Mouse (Mus musculus) erythroid progenitor cell, adult 5-6 weeks (primary cell): ENCODE results near the gene Snapin. TPM values are rescaled to one million over a fixed set of nuclear protein-coding genes. Genes with fewer than 3 reads are reported as not detected.

Source experiments
- ATAC-seq: replicated peaks from 2 replicates; pipeline ENCODE4 v1.8.0; 2016; ENCODE audit warnings: moderate number of reproducible peaks, mild to moderate bottlenecking, moderate TSS enrichment, inconsistent platforms; ENCODE audit not compliant: poor library complexity, low FRiP score, severe bottlenecking
- total RNA-seq, 2 experiments: library from RNA; stranded (forward) in 1 of 2; stranded (reverse) in 1 of 2; fragments of 150-400 nt in 1 of 2; fragments of 186-747, 209-891 nt in 1 of 2; gene quantifications; 2 replicates each; pipeline versions ENCODE4 v1.2.3 to v1.2.4; 2015 to 2017; ENCODE audit warnings: low replicate concordance in 2 of 2

The Snapin gene
- total RNA-seq, 2 experiments from 2014 or later: 11.3 to 16.4 TPM

DNA sequence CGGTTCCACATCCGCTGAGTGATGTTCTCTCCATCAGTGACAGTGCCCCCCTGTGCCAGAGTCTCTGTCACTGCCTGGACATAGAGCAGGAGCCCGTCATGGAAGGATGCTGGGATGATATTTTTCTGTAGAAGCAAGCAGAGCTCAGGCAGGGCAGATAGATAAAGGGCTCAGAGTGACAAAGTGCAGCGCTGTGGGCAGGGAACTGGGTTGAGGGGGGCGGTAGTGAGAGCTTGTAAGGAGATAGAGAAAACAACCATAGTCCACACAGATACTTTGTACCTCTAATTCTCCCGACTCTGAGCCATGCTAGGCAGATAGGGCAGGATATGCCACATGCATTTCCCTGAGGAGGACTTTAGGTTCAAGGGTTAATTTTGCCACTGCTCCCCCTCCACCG, 28.3 kb downstream of the Snapin start:
- ATAC-seq: no peak

DNA sequence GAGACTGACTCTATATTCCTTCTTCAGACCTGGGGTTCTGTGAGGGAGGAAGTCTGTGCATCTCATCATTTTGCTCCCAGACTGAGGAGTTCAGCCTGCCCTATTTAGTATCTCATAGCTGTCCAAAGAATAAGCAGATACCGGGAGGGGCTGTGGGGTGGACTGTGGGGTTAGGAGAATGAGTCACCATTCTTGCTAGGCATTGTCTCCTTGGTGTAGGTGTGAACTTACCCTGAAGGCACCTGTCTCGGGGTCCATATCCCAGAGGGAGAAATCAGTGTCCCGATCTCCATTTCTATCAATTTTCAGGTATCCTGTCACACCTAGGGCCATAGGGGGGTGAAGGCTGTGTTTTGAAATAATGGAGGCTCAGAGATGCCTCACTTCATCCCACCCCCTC, 28.9 kb downstream of the Snapin start:
- no peak for ATAC-seq

DNA sequence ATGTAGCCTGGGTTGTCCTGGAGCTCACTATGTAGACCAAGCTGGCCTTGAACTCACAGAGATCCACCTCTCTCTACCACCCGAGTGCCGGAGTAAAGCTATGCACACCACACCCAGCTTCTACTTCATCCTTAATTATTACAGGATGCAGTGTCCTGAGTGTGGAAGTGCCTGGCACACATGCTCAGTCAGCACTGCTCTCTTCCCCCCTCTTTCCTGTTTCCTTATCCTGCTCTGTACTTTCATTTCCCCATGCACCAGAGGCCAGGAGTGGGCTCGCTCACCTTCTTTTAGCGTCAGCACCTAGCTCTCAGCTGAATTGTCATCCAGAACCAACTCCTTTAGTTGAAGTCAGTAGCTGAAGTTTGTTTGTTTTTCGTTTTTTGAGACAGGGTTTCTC, 30.5 kb downstream of the Snapin start:
- no peak for ATAC-seq

DNA sequence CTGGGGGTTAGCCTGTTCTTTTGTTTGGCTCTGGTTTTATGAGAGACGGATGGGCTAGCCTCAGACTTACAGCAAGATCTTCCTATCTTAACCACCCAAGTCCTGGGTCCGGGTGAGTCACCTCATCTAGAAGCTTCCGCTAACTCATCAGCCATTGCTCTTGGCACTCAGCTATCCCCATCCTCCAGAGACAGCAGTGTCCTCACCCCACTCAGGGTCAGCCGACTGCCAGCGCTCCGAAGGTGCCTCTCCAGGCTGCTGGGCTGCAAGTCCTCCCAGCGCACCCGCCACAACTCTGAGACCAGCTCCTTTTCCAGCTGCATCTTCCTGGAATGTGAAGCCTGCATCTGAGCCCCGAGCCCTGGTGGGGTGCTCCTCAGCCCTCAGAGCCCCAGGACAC, 31.1 kb downstream of the Snapin start:
- ATAC-seq: no peak

DNA sequence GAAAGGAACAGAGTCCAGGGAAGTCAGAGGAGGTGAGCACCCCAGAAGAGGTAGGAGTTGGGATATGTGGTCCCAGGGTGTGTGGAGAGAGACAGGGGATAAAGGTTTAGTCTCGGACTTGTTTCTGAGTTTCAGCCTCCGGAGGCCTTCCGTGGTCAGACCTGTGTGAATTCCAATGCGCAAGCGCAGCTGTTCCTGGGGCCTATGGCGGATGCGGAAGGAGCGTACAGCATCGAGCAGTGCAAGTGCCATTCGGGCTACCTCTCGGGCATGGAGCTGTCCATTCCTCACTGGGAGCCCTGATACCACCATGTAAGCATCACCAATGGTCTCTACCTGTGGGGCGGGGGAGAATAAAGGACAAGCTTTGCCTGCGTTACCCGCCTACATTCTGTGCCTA, 35.9 kb downstream of the Snapin start:
- no peak for ATAC-seq

DNA sequence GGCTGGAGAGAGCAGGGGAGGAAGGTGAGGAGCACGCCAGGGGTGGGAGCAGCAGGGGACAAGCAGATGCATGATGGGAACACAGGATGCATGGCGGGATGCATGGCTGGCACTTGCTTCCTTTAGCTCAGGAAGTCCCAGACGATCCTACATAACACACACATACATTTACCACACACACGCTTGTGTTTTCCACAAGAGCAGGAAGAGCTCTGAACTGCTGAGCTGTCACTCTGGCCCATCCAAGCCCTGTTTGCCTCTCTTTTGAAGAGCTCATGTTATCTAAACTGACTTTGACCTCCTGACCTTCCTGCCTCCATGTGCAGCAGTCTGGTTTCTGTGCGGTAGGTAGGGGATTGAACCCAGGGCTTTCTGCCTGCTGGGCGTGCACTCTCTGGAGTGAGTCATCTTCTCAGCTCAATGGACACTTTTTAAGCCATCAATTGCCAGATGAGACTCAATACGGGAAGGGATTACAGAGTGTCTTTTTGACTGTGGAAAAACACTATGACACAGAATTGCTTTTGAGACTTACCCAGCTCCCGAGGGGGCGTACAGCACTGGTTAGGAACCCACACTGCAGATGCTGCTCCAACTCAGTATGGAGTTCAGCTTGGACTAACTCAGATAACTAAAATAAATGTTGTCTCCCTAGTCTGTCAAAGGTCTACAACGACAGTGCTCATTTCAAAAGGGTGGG, 39.3 kb downstream of the Snapin start:
- ATAC-seq: no peak

DNA sequence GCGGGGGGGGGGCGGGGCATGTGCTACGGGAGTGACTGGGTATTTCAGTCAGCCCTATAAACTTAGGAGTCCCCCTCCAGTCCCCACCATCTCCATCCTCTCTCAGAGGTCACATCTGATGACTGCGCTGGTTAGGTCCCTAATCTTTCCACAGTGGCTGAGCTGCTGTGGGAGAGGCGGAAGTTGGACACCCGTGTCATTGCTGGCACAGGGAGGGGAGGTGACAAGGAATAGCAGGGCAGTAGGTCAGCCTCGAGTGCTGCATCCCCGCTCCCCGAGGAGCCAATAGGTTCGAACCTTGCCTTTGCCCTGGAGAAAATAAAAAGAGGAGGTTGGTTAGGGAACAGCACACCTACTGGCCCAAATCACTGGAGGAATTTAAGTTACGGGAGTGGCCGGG, 40.0 kb downstream of the Snapin start:
- no peak for ATAC-seq

DNA sequence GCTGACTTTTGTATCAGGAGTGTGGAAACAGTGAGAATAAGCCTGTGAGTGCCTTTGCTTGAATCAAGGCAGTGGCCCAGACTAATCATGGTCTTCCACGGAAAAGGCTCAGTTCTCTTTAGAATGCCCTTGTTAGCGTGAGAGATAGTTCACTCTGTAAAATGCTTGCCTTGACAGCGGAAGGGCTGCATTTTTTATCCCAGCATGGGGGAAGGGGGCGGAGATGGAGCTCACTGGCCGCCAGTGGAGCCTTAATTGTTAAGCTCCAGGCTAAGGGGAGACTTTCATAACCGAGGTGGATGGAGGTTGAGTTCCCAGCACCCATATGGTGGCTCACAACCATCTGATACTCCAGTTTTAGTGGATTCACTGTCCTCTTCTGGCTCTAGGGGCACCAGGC, 42.2 kb downstream of the Snapin start:
- no peak for ATAC-seq

DNA sequence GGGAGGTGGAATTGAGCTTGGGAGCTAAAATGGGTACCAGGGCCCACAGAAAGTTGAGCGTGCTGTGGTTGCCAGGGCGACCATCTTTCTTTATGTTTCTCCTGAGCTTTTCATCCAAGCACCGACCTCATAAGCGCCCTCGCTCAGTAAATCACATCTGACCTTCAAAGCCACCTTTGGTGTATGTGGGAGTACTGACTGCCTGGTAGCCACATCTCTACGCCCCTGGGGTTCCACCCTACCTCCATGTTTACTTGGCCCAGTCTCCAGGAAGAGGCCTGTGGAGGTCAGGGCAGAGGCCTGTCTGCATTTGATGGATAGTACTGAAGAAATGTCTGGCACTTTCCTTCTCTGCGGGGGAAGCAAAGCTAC, 43.7 kb downstream of the Snapin start:
- no peak for ATAC-seq

DNA sequence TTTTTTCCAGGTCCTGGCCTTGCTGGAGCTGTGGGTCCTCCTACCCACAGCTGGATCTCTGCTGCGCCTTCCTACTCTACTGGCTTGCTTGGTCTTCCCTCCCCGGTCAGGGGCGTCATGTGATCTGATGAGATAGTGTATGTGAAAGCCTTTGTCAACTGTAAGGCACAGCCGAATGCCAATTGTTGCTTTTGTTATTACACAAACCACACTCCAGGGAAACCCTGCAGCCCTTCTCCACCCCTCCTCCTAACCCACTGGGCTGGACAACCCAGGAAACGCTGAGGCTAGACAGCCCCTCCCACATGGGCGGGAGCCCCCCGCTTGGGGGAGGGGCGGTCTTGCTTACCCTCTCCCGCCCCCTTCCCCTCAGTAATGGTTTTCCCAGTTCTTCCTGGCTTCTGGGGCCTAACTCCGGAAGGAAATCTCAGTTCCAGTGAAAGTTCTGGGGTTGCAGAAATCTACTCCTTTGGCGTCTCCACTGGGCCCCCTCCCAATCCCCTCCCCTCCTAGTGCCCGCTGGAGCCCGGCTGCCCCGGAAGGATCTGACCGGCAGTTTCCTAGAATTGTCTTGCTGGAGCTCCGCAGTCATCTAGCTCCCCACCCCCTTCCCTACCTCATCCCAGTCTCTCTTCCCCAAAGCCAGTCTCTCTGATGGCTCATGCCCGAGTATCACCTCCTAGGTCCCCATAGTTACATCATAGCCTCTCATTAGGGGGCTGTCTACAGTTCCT, 44.3 kb downstream of the Snapin start:
- ATAC-seq: no peak

DNA sequence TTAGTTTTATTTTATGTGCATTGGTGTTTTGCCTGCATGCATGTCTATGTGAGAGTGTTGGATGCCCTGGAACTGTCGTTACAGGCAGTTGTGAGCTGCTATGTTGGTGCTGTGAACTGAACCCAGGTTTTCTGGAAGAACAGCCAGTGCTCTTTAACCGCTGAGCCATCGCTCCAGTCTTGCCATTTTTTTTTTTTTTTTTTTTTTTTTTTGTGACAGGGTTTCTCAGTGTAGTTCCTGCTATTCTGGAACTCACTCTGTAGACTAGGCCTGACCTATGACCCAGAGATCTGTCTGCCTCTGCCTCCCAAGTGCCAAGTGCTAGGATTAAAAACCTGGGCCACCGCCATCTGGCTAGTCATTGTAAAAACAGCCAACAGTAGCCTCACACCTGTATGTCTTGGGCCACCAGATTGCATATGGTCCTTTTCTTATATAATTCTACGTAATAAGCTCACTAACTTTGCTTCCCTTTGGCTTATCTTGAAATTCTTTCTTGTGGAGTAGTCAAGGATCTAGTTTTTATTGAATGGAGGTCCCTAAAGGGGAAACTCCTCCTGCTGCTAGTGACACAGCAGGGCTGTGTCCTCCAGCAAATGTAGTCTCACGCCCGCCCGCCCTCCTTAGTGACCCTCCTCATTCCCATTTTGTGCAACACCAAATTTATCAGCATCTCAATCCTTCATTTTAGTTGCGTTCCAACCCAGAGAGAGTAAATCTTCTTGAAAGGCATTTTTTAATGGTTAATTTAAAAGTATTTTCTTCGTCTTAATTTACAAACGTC, 45.2 kb downstream of the Snapin start:
- ATAC-seq: no peak

DNA sequence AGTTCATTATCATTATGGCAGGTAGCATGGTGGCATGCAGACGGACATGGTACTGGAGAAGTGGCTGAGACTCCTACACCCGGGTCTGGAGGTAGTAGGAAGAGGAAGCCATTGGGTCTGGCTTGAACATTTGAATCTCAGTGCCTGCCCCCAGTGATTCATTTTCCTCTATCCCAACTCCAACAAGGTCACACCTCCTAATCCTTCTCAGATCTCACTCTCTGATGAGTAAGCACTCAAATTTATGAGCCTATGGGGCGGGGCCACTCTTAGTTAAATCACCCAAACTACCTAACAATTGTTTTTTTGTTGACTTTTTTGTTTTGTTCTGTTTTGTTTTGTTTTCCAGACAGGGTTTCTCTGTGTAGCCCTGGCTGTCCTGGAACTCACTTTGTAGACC, 46.9 kb downstream of the Snapin start:
- no peak for ATAC-seq

DNA sequence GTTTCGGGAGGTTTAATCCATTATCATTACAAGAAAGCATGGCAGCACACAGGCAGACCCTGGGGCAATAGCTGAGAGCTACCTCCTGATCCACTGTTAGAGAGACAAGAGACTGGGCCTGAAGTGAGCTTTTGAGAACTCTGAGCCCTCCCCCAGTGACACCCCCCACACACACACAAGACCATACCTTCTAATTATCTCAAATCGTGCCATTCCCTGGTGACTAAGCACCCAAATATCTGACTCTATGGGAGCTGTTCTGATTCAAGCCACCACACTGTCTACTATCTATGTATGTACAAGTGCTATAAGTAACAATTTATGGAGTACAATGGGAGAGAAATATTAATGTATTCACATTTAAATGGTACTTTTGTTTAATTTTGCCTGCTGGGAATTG, 50.1 kb downstream of the Snapin start:
- no peak for ATAC-seq

Other genes starting within 250 kb of the Snapin start
- gene Creb3l4, start 247.5 kb downstream of the Snapin start, total RNA-seq (2015; ENCODE audit: low replicate concordance): not detected in 2 replicates
- not detected in 2 replicates for gene Creb3l4, start 247.5 kb downstream of the Snapin start, total RNA-seq (2017; ENCODE audit: low replicate concordance)
- 2.1 and 5.0 TPM in 2 replicates for gene Slc39a1, start 242.9 kb downstream of the Snapin start, total RNA-seq (2015; ENCODE audit: low replicate concordance)
- gene Slc39a1, start 242.9 kb downstream of the Snapin start, total RNA-seq (2017; ENCODE audit: low replicate concordance): 2.2 and 7.4 TPM in 2 replicates
- gene Crtc2, start 236.9 kb downstream of the Snapin start, total RNA-seq (2015; ENCODE audit: low replicate concordance): 10.8 and 14.3 TPM in 2 replicates
- gene Crtc2, start 236.9 kb downstream of the Snapin start, total RNA-seq (2017; ENCODE audit: low replicate concordance): 5.3 and 16.5 TPM in 2 replicates
- gene Dennd4b, start 225.8 kb downstream of the Snapin start, total RNA-seq (2015; ENCODE audit: low replicate concordance): 13.3 and 40.2 TPM in 2 replicates
- 3.2 and 13.5 TPM in 2 replicates for gene Dennd4b, start 225.8 kb downstream of the Snapin start, total RNA-seq (2017; ENCODE audit: low replicate concordance)
- gene Gatad2b, start 197.9 kb downstream of the Snapin start, total RNA-seq (2015; ENCODE audit: low replicate concordance): 55.8 and 59.8 TPM in 2 replicates
- 47.2 and 47.7 TPM in 2 replicates for gene Gatad2b, start 197.9 kb downstream of the Snapin start, total RNA-seq (2017; ENCODE audit: low replicate concordance)
- gene Slc27a3, start 101.1 kb downstream of the Snapin start, total RNA-seq (2015; ENCODE audit: low replicate concordance): not detected in 2 replicates
- gene Slc27a3, start 101.1 kb downstream of the Snapin start, total RNA-seq (2017; ENCODE audit: low replicate concordance): 1.0 TPM in 1 of 2 replicates, not detected in the other
- gene Ints3, start 57.4 kb downstream of the Snapin start, total RNA-seq (2015; ENCODE audit: low replicate concordance): 6.7 and 12.6 TPM in 2 replicates
- 13.2 and 18.2 TPM in 2 replicates for gene Ints3, start 57.4 kb downstream of the Snapin start, total RNA-seq (2017; ENCODE audit: low replicate concordance)
- not detected in 2 replicates for gene Npr1, start 25.2 kb downstream of the Snapin start, total RNA-seq (2015; ENCODE audit: low replicate concordance)
- not detected in 2 replicates for gene Npr1, start 25.2 kb downstream of the Snapin start, total RNA-seq (2017; ENCODE audit: low replicate concordance)
- gene Ilf2, start 14.9 kb downstream of the Snapin start, total RNA-seq (2015; ENCODE audit: low replicate concordance): 61.6 and 86.5 TPM in 2 replicates
- 93.7 and 150 TPM in 2 replicates for gene Ilf2, start 14.9 kb downstream of the Snapin start, total RNA-seq (2017; ENCODE audit: low replicate concordance)
- 78.9 and 101 TPM in 2 replicates for gene Chtop, start 18.5 kb upstream of the Snapin start, total RNA-seq (2015; ENCODE audit: low replicate concordance)
- 47.3 and 66.6 TPM in 2 replicates for gene Chtop, start 18.5 kb upstream of the Snapin start, total RNA-seq (2017; ENCODE audit: low replicate concordance)
- 27.7 and 33.9 TPM in 2 replicates for gene S100a1, start 23.4 kb upstream of the Snapin start, total RNA-seq (2015; ENCODE audit: low replicate concordance)
- gene S100a1, start 23.4 kb upstream of the Snapin start, total RNA-seq (2017; ENCODE audit: low replicate concordance): 18.2 and 22.8 TPM in 2 replicates
- gene S100a13, start 23.4 kb upstream of the Snapin start, total RNA-seq (2015; ENCODE audit: low replicate concordance): 8.8 and 10.8 TPM in 2 replicates
- gene S100a13, start 23.4 kb upstream of the Snapin start, total RNA-seq (2017; ENCODE audit: low replicate concordance): 6.7 and 9.5 TPM in 2 replicates
- gene S100a14, start 35.8 kb upstream of the Snapin start, total RNA-seq (2015; ENCODE audit: low replicate concordance): not detected in 2 replicates
- gene S100a14, start 35.8 kb upstream of the Snapin start, total RNA-seq (2017; ENCODE audit: low replicate concordance): not detected in 2 replicates
- not detected in 2 replicates for gene S100a16, start 46.2 kb upstream of the Snapin start, total RNA-seq (2015; ENCODE audit: low replicate concordance)
- not detected in 2 replicates for gene S100a16, start 46.2 kb upstream of the Snapin start, total RNA-seq (2017; ENCODE audit: low replicate concordance)
- gene S100a3, start 69.5 kb upstream of the Snapin start, total RNA-seq (2015; ENCODE audit: low replicate concordance): not detected in 2 replicates
- gene S100a3, start 69.5 kb upstream of the Snapin start, total RNA-seq (2017; ENCODE audit: low replicate concordance): not detected in 2 replicates
- not detected in 2 replicates for gene S100a2, start 99.2 kb upstream of the Snapin start, total RNA-seq (2015; ENCODE audit: low replicate concordance)
- gene S100a2, start 99.2 kb upstream of the Snapin start, total RNA-seq (2017; ENCODE audit: low replicate concordance): not detected in 2 replicates
- not detected in 2 replicates for gene Gm42674, start 110.9 kb upstream of the Snapin start, total RNA-seq (2015; ENCODE audit: low replicate concordance)
- not detected in 2 replicates for gene Gm42674, start 110.9 kb upstream of the Snapin start, total RNA-seq (2017; ENCODE audit: low replicate concordance)
- gene S100a4, start 112.7 kb upstream of the Snapin start, total RNA-seq (2015; ENCODE audit: low replicate concordance): 36.9 and 83.6 TPM in 2 replicates
- 29.4 and 37.4 TPM in 2 replicates for gene S100a4, start 112.7 kb upstream of the Snapin start, total RNA-seq (2017; ENCODE audit: low replicate concordance)
- gene S100a5, start 117.5 kb upstream of the Snapin start, total RNA-seq (2015; ENCODE audit: low replicate concordance): not detected in 2 replicates
- gene S100a5, start 117.5 kb upstream of the Snapin start, total RNA-seq (2017; ENCODE audit: low replicate concordance): not detected in 2 replicates
- gene S100a6, start 121.8 kb upstream of the Snapin start, total RNA-seq (2015; ENCODE audit: low replicate concordance): 132 and 138 TPM in 2 replicates
- 41.6 and 73.8 TPM in 2 replicates for gene S100a6, start 121.8 kb upstream of the Snapin start, total RNA-seq (2017; ENCODE audit: low replicate concordance)
- gene S100a7a, start 163.0 kb upstream of the Snapin start, total RNA-seq (2015; ENCODE audit: low replicate concordance): not detected in 2 replicates
- not detected in 2 replicates for gene S100a7a, start 163.0 kb upstream of the Snapin start, total RNA-seq (2017; ENCODE audit: low replicate concordance)
- 5,294 and 6,274 TPM in 2 replicates for gene S100a8, start 177.9 kb upstream of the Snapin start, total RNA-seq (2015; ENCODE audit: low replicate concordance)
- 2,245 and 2,738 TPM in 2 replicates for gene S100a8, start 177.9 kb upstream of the Snapin start, total RNA-seq (2017; ENCODE audit: low replicate concordance)
- 7,257 and 9,005 TPM in 2 replicates for gene S100a9, start 204.7 kb upstream of the Snapin start, total RNA-seq (2015; ENCODE audit: low replicate concordance)
- gene S100a9, start 204.7 kb upstream of the Snapin start, total RNA-seq (2017; ENCODE audit: low replicate concordance): 2,061 and 2,234 TPM in 2 replicates
- not detected in 2 replicates for gene Pglyrp4, start 235.9 kb upstream of the Snapin start, total RNA-seq (2015; ENCODE audit: low replicate concordance)
- gene Pglyrp4, start 235.9 kb upstream of the Snapin start, total RNA-seq (2017; ENCODE audit: low replicate concordance): not detected in 2 replicates